Mouse (Mus musculus) C2C12 (cell line): Measurements from ENCODE around the gene Herpud1. TPM values are rescaled to one million over a fixed set of nuclear protein-coding genes. Genes with fewer than 3 reads are reported as not detected.

ENCODE experiments used
- H3K27me3 ChIP-seq: one replicate; pipeline ENCODE4 v1.6.1; 2011; ENCODE audit not compliant: control insufficient read depth, insufficient read depth, insufficient read length
- H3K36me3 ChIP-seq: one replicate; pipeline ENCODE4 v1.6.1; 2011; ENCODE audit not compliant: control insufficient read depth, insufficient read depth
- H3K4me3 ChIP-seq: one replicate; pipeline ENCODE4 v1.5.1; 2011; ENCODE audit warnings: mild to moderate bottlenecking, control low read depth; ENCODE audit not compliant: poor library complexity, insufficient read depth, severe bottlenecking
- H3K79me2 ChIP-seq: one replicate; pipeline ENCODE4 v1.6.1; 2011; ENCODE audit not compliant: control insufficient read depth, insufficient read depth
- H3K79me3 ChIP-seq: one replicate; pipeline ENCODE4 v1.6.1; 2011; ENCODE audit warnings: low read depth, control low read depth
- H3ac ChIP-seq: one replicate; pipeline ENCODE3; 2011; ENCODE audit warnings: low read depth; ENCODE audit not compliant: control insufficient read depth, insufficient read length
- CEBPB ChIP-seq: IDR thresholded peaks from one replicate; pipeline ENCODE4 v1.6.1; 2011; ENCODE audit warnings: low read depth, mild to moderate bottlenecking, control low read depth, moderate library complexity
- CTCF ChIP-seq: IDR thresholded peaks from one replicate; pipeline ENCODE4 v1.5.1; 2011; ENCODE audit not compliant: control insufficient read depth, insufficient read depth, insufficient read length
- FOSL1 ChIP-seq: IDR thresholded peaks from one replicate; pipeline ENCODE4 v1.8.0; 2011; ENCODE audit warnings: mild to moderate bottlenecking, low read length; ENCODE audit not compliant: poor library complexity, insufficient read depth, severe bottlenecking
- MAX ChIP-seq: IDR thresholded peaks from one replicate; pipeline ENCODE4 v1.6.1; 2011; ENCODE audit warnings: mild to moderate bottlenecking, control low read depth
- MYOD1 ChIP-seq: IDR thresholded peaks from one replicate; pipeline ENCODE4 v1.6.1; 2011; ENCODE audit warnings: low read depth; ENCODE audit not compliant: control insufficient read depth, insufficient read length
- MYOG ChIP-seq: IDR thresholded peaks from one replicate; pipeline ENCODE4 v1.6.1; 2011; ENCODE audit not compliant: control insufficient read depth, insufficient read length; ENCODE audit errors: extremely low read depth
- USF1 ChIP-seq: IDR thresholded peaks from one replicate; pipeline ENCODE4 v1.6.1; 2011; ENCODE audit warnings: low read depth, mild to moderate bottlenecking, control low read depth, moderate library complexity
- polyA plus RNA-seq: library from polyadenylated mRNA; unstranded; fragments of >200 nt; fragmentation: generic; extraction: Trizol; gene quantifications from one replicate; pipeline ENCODE4 v1.2.1, GENCODE M21; 2012; ENCODE audit warnings: missing spikeins

Herpud1 gene
- polyA plus RNA-seq, 1 experiment = 48.8 TPM

GRCm38 (mm10) chr8:94345657-94346056, 40.6 kb upstream of the Herpud1 start:
- no peak for TF ChIP-seq CTCF
- no peak for TF ChIP-seq CEBPB
- TF ChIP-seq FOSL1 = no peak
- no peak for TF ChIP-seq USF1
- TF ChIP-seq MYOG = no peak
- no peak for TF ChIP-seq MYOD1
- no peak for TF ChIP-seq MAX
- Histone ChIP-seq H3K79me2 (no peaks in the 10 kb centered on the region), H3K36me3 (no peaks in the 10 kb centered on the region), H3K27me3 (peaks cover 33% of the 10 kb centered on the region), H3ac (no peak overlapping the region), H3K79me3 (no peaks in the 10 kb centered on the region), H3K4me3 (no peak overlapping the region)

GRCm38 (mm10) chr8:94346264-94346663, 40.0 kb upstream of the Herpud1 start:
- Histone ChIP-seq H3K4me3 (no peak overlapping the region), H3ac (no peak overlapping the region), H3K79me2 (no peaks in the 10 kb centered on the region), H3K79me3 (no peaks in the 10 kb centered on the region), H3K27me3 (peaks cover 39% of the 10 kb centered on the region), H3K36me3 (no peaks in the 10 kb centered on the region)
- TF ChIP-seq MYOG = no peak
- no peak for TF ChIP-seq CEBPB
- TF ChIP-seq MYOD1 = no peak
- no peak for TF ChIP-seq USF1
- TF ChIP-seq FOSL1 = no peak
- TF ChIP-seq CTCF = no peak
- TF ChIP-seq MAX = no peak

- Histone ChIP-seq H3K36me3 (no peaks in the 10 kb centered on the region), H3K79me2 (no peaks in the 10 kb centered on the region), H3ac (no peak overlapping the region), H3K79me3 (no peaks in the 10 kb centered on the region), H3K4me3 (no peak overlapping the region), H3K27me3 (peaks cover 37% of the 10 kb centered on the region)
- no peak for TF ChIP-seq MYOG
- TF ChIP-seq MAX = no peak
- TF ChIP-seq USF1 = no peak
- TF ChIP-seq CTCF = no peak
- no peak for TF ChIP-seq CEBPB
- no peak for TF ChIP-seq MYOD1
- TF ChIP-seq FOSL1 = no peak
These were observed 37.8 kb upstream of the Herpud1 start for GRCm38 (mm10) chr8:94348425-94348824.

- Histone ChIP-seq H3K79me2 (no peaks in the 10 kb centered on the region), H3ac (no peak overlapping the region), H3K36me3 (no peaks in the 10 kb centered on the region), H3K27me3 (peaks cover 54% of the 10 kb centered on the region), H3K79me3 (no peaks in the 10 kb centered on the region), H3K4me3 (no peak overlapping the region)
- no peak for TF ChIP-seq MAX
- no peak for TF ChIP-seq MYOG
- no peak for TF ChIP-seq MYOD1
- no peak for TF ChIP-seq USF1
- TF ChIP-seq FOSL1 = no peak
- TF ChIP-seq CTCF = no peak
- no peak for TF ChIP-seq CEBPB
These were observed 32.1 kb upstream of the Herpud1 start for GRCm38 (mm10) chr8:94354069-94354531.

GRCm38 (mm10) chr8:94354571-94354970, 31.7 kb upstream of the Herpud1 start:
- peaks cover 50% of the 10 kb centered on the region for H3K27me3 ChIP-seq
- H3K79me3 ChIP-seq = no peaks in the 10 kb centered on the region
- no peaks in the 10 kb centered on the region for H3K36me3 ChIP-seq
- no peak overlapping the region for H3ac ChIP-seq
- TF ChIP-seq MAX (no peak), CTCF (no peak), FOSL1 (no peak), USF1 (no peak), MYOG (no peak)
- H3K79me2 ChIP-seq = no peaks in the 10 kb centered on the region
- H3K4me3 ChIP-seq = no peak overlapping the region

GRCm38 (mm10) chr8:94357220-94357619, 29.0 kb upstream of the Herpud1 start:
- no peaks in the 10 kb centered on the region for H3K36me3 ChIP-seq
- H3K4me3 ChIP-seq = no peak overlapping the region
- H3K79me3 ChIP-seq = no peaks in the 10 kb centered on the region
- no peak for TF ChIP-seq FOSL1
- TF ChIP-seq CEBPB = no peak
- TF ChIP-seq MAX = no peak
- no peak for TF ChIP-seq MYOD1
- no peak for TF ChIP-seq MYOG
- TF ChIP-seq USF1 = no peak
- TF ChIP-seq CTCF = no peak
- H3K27me3 ChIP-seq = peaks cover 28% of the 10 kb centered on the region
- H3ac ChIP-seq = no peak overlapping the region
- no peaks in the 10 kb centered on the region for H3K79me2 ChIP-seq
